Mouse (Mus musculus) ES-E14 (cell line): ENCODE results near the gene Kalrn.

ENCODE experiments used
- HCFC1 ChIP-seq: IDR thresholded peaks from 2 replicates; pipeline ENCODE4 v1.6.1; 2012; ENCODE audit warnings: low read length, inconsistent platforms, borderline replicate concordance; ENCODE audit not compliant: insufficient read depth
- ZC3H11A ChIP-seq: IDR thresholded peaks from 2 replicates; pipeline ENCODE4 v1.6.1; 2012; ENCODE audit warnings: low read depth, mild to moderate bottlenecking, inconsistent platforms, low read length, borderline replicate concordance

DNA sequence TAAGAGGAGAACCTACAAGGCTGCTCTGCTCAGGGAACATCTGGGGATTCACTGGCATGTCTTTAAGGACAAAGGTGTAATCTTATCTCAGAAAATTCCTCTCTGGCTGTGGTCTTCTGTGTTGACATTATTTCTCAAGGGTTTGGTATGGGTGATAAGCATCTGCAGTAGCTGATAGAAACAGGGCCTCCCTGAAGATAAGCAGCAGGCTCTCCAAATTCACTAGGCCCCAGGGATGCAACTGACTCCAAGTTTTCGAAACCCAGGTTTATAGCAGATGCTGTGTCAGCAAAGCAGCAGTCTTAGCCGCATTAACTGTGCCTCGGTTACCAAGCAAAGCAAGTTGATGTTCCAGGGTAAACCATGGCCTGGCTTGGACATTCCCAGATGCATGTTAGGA is 514.7 kb downstream of the Kalrn start:
- TF ChIP-seq ZC3H11A = no peak
- no peak for TF ChIP-seq HCFC1
